Mouse (Mus musculus) olfactory bulb, adult 2 months (tissue): ENCODE data around the gene Msrb1.

ENCODE experiments used
- CTCF ChIP-seq: fragments of 200-500 bp; IDR thresholded peaks from 2 replicates; pipeline ENCODE4 v1.5.1; 2012; ENCODE audit warnings: low read depth, mild to moderate bottlenecking, low read length, moderate library complexity; ENCODE audit not compliant: insufficient read depth
- POLR2A ChIP-seq: fragments of 200-500 bp; IDR thresholded peaks from 2 replicates; pipeline ENCODE4 v1.6.1; 2012; ENCODE audit warnings: mild to moderate bottlenecking, low read depth, low read length, moderate library complexity; ENCODE audit not compliant: insufficient read depth

DNA sequence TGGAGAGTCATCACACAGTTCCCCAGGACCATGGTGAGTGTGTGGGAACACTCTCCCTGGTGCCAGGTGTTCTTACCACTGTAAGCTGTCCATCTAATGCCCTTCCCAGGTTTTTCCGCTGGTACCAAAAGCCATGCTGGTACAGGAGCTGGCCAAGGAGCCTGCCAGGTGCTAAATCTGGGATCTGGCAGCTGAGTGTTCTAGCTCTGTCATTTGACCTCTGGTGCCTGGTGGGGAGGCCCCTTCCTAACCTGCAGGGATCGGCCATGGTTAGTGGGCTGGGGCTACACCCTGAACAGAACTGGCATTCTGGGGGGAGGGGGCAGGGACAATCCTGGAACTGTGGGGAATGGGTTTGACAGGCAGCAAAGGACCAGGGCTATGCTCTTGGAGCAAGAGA is 8.8 kb upstream of the Msrb1 start, which contains the start of gene Rpl3l:
- TF ChIP-seq POLR2A: no peak
- no peak for TF ChIP-seq CTCF
